Mouse (Mus musculus): ENCODE measurements at regions not wholly inside any gene's neighbourhood (a gene's known extent, or its start where the extent isn't known, plus 50 kb on each side); places are given as distances from the start of the nearest gene placed in this dataset.

GRCm38 (mm10) chr5:133768856-133769255 lies 330.7 kb upstream of the Castor2 start:
- Histone ChIP-seq H3K27ac (no peak overlapping the region), H3K4me3 (no peak overlapping the region)
- TF ChIP-seq CTCF (IDR thresholded peaks at IDR 0.05): no peak
- intact Hi-C loops (cut with DNase I): no loop called here
- DNase-seq: no peak

- intact Hi-C loops (cut with DNase I): no loop called here
- TF ChIP-seq CTCF (IDR thresholded peaks at IDR 0.05): no peak
- no peak for DNase-seq
- Histone ChIP-seq H3K27ac (no peak overlapping the region), H3K4me3 (no peak overlapping the region)
Observed at GRCm38 (mm10) chr5:133757817-133758216, 341.7 kb upstream of the Castor2 start.

DNA sequence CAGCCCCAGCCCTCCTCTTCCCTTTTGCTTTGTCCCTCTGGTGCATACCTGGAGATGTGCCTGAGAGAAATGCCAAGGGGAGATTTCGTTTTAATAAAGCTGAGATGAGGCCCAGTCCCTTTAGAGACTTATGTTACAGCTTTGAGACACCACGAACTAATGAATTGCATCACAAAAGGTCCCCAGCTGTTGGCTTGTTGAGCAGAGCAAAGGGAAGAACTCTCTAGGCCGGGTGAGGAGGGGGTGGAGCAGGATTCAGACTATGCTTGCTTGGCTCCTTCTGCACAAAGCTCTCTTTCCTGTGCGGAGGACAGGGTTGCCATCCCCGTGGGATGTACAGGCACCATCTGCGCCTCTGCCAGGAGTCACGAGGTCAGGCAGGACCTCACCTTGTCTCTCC lies 345.3 kb upstream of the Castor2 start:
- Histone ChIP-seq H3K4me3 (no peak overlapping the region), H3K27ac (no peak overlapping the region)
- TF ChIP-seq CTCF (IDR thresholded peaks at IDR 0.05): no peak
- intact Hi-C loops (cut with DNase I): no loop called here
- no peak for DNase-seq

GRCm38 (mm10) chr5:133753461-133754160 lies 345.9 kb upstream of the Castor2 start:
- no peak for TF ChIP-seq CTCF (IDR thresholded peaks at IDR 0.05)
- Histone ChIP-seq H3K27ac (no peak overlapping the region), H3K4me3 (no peak overlapping the region)
- no peak for DNase-seq
- intact Hi-C loops (cut with DNase I): no loop called here

DNA sequence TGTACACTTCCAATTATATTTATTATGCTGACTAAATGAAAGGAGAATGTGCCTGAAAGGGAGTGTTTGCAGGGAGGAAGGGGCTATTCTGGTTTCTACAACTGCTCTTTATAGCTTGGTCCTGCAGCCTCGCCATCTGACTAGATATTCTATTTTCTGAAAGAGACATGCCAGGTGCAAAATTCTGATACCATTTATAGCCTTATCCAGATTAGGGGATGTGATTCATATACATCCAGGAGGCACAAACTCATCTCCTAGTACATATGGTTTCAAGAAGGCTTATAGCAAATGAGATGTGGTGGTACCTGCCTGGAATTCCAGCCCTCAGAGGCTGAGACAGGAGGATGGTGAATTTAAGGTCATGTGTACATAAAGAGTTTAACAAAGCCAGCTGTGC lies 352.6 kb upstream of the Castor2 start:
- no peak for TF ChIP-seq CTCF (IDR thresholded peaks at IDR 0.05)
- H3K4me3 ChIP-seq: no peak overlapping the region
- DNase-seq: no peak
- intact Hi-C loops (cut with DNase I): no loop called here
- H3K27ac ChIP-seq: no peak overlapping the region

- intact Hi-C loops (cut with DNase I): no loop called here
- no peak overlapping the region for H3K27ac ChIP-seq
- H3K4me3 ChIP-seq: no peak overlapping the region
- TF ChIP-seq CTCF (IDR thresholded peaks at IDR 0.05): no peak
- DNase-seq: no peak
Observed at GRCm38 (mm10) chr5:133746411-133746810, 353.1 kb upstream of the Castor2 start.

- intact Hi-C loops (cut with DNase I): no loop called here
- no peak for DNase-seq
- TF ChIP-seq CTCF (IDR thresholded peaks at IDR 0.05): no peak
- no peak overlapping the region for H3K27ac ChIP-seq
- no peak overlapping the region for H3K4me3 ChIP-seq
Observed at GRCm38 (mm10) chr5:133744136-133744535, 355.4 kb upstream of the Castor2 start.

- no peak for DNase-seq
- H3K4me3 ChIP-seq: no peak overlapping the region
- no peak overlapping the region for H3K27ac ChIP-seq
- intact Hi-C loops (cut with DNase I): no loop called here
- TF ChIP-seq CTCF (IDR thresholded peaks at IDR 0.05): no peak
Observed at GRCm38 (mm10) chr5:133743606-133744005, 355.9 kb upstream of the Castor2 start.

- peak; percentile 42 for DNase-seq
- intact Hi-C loops (cut with DNase I): no loop called here
- TF ChIP-seq CTCF (IDR thresholded peaks at IDR 0.05): no peak
- Histone ChIP-seq H3K4me3 (no peak overlapping the region), H3K27ac (no peak overlapping the region)
Observed at GRCm38 (mm10) chr5:133731871-133732270, 367.6 kb upstream of the Castor2 start.

- intact Hi-C loops (cut with DNase I): no loop called here
- no peak overlapping the region for H3K27ac ChIP-seq
- no peak for DNase-seq
- no peak for TF ChIP-seq CTCF (IDR thresholded peaks at IDR 0.05)
- no peak overlapping the region for H3K4me3 ChIP-seq
Observed at GRCm38 (mm10) chr5:133718187-133719078, 381.1 kb upstream of the Castor2 start.

- DNase-seq: no peak
- Histone ChIP-seq H3K27ac (no peak overlapping the region), H3K4me3 (no peak overlapping the region)
- intact Hi-C loops (cut with DNase I): no loop called here
- no peak for TF ChIP-seq CTCF (IDR thresholded peaks at IDR 0.05)
Observed at GRCm38 (mm10) chr5:133715830-133716229, 383.7 kb upstream of the Castor2 start.

GRCm38 (mm10) chr5:133712652-133713051 lies 386.9 kb upstream of the Castor2 start:
- no peak for TF ChIP-seq CTCF (IDR thresholded peaks at IDR 0.05)
- Histone ChIP-seq H3K4me3 (no peak overlapping the region), H3K27ac (no peak overlapping the region)
- intact Hi-C loops (cut with DNase I): no loop called here
- no peak for DNase-seq

DNA sequence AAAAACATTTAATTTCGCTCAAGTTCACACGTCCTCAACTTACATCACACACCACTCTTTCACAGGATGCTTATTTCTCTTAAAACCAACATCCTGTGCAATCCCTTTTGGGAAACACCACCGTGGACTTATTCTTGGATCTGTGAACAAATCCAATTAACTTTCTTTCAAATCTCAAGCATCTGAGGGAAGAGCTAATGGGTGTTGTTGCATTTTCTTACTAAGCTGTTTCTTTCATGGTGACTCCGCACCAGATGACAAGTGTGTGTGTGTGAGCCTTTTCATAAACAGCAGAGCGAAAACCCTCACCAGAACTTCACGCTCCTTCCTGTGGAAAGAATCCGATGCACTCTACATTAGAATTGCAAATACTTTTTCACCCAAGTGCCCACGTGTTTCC lies 390.6 kb upstream of the Castor2 start:
- intact Hi-C loops (cut with DNase I): no loop called here
- Histone ChIP-seq H3K27ac (no peak overlapping the region), H3K4me3 (no peak overlapping the region)
- DNase-seq: no peak
- no peak for TF ChIP-seq CTCF (IDR thresholded peaks at IDR 0.05)

Data from gastrocnemius, adult 2 months (tissue).